ENCODE assay signal across 8 mouse cellular contexts in genomic region chr2:144452364-144453008, GRCm38 (mm10).
A peak's percentile ranks its signal among the peaks of the same experiment; 100 is the strongest.
DNase-seq lines count a peak whose midpoint lies in the region; ATAC-seq lines count a peak whose summit lies in the region.

No protein-coding gene starts in this region.

- no peak overlapping the region for H3K9ac ChIP-seq in hindbrain, embryonic 12.5 days
- no peak overlapping the region for H3K9ac ChIP-seq in lung, embryonic 16.5 days (ENCODE audit: low read length)

- H3K4me2 ChIP-seq in hindbrain, embryonic 12.5 days (replicated peaks), result no peak overlapping the region
- no peak overlapping the region for H3K4me2 ChIP-seq in lung, embryonic 16.5 days (ENCODE audit: low read depth, low read length)

- peaks cover 17% of the 10 kb centered on the region for H3K27me3 ChIP-seq in hindbrain, embryonic 12.5 days
- H3K27me3 ChIP-seq in lung, embryonic 16.5 days (ENCODE audit: control insufficient read depth, insufficient read depth, low read depth, low read length), result no peaks in the 10 kb centered on the region; the same call in 1 of the 2 replicates

- WGBS in hindbrain, embryonic 12.5 days, result 17% methylated on average over 8 of the region's 8 CpGs
- 13% methylated on average over 8 of the region's 8 CpGs for WGBS in lung, embryonic 16.5 days

- DNase-seq in MEL-GATA-1-ER (ENCODE audit: extremely low read depth, low read depth), result peak; percentile 45
- DNase-seq in cerebellum, adult 18-20 months, result peak; percentile 76 to 78
- peak; percentile 85 for DNase-seq in layer of hippocampus, adult 9-10 months (ENCODE audit: low spot score)
- DNase-seq in ovary, postnatal 14 days (ENCODE audit: low spot score), result peak; percentile 83
- DNase-seq in thymus, postnatal 10 days (ENCODE audit: low spot score in 2 of 2), result peak; percentile 37 to 72

- H3K27ac ChIP-seq in hindbrain, embryonic 12.5 days, result no peak overlapping the region
- H3K27ac ChIP-seq in lung, embryonic 16.5 days (ENCODE audit: low read length), result no peak overlapping the region

- H3K9me3 ChIP-seq in hindbrain, embryonic 12.5 days (replicated peaks), result no peaks in the 10 kb centered on the region
- H3K9me3 ChIP-seq in lung, embryonic 16.5 days (ENCODE audit: control insufficient read depth, low read length), result no peaks in the 10 kb centered on the region

- no peaks in the 10 kb centered on the region for H3K36me3 ChIP-seq in hindbrain, embryonic 12.5 days
- H3K36me3 ChIP-seq in lung, embryonic 16.5 days (ENCODE audit: control insufficient read depth, insufficient read depth, low read length), result no peaks in the 10 kb centered on the region

- no peak overlapping the region for H3K4me3 ChIP-seq in hindbrain, embryonic 12.5 days
- H3K4me3 ChIP-seq in lung, embryonic 16.5 days (ENCODE audit: low read length), result no peak overlapping the region

- peak; percentile 96 for ATAC-seq in frontal cortex, adult (ENCODE audit: low TSS enrichment)
- peak; percentile 68 for ATAC-seq in hindbrain, embryonic 12.5 days (ENCODE audit: low FRiP score)
- peak; percentile 56; the same call in 1 of the 2 replicates for ATAC-seq in lung, embryonic 16.5 days (ENCODE audit: low read depth)

- no peaks in the 10 kb centered on the region for H3K4me1 ChIP-seq in hindbrain, embryonic 12.5 days
- H3K4me1 ChIP-seq in lung, embryonic 16.5 days (replicated peaks; ENCODE audit: control insufficient read depth, insufficient read depth, low read length), result no peaks in the 10 kb centered on the region
